Mouse (Mus musculus): Measurements from ENCODE around the gene Tnfaip8l2. TPM values are rescaled to one million over a fixed set of nuclear protein-coding genes. Genes with fewer than 3 reads are reported as not detected.
"Not testable (repeated sequence)": the region's sequence is repeated elsewhere in the genome, so short reads cannot be mapped to it uniquely, and the experiment has no call there.

Gene Tnfaip8l2
- total RNA-seq, 2 experiments from 2014 or later, result 3.0 to 4.5 TPM

- no peak for DNase-seq (ENCODE audit: low spot score in 2 of 2)
These were observed 20.6 kb downstream of the Tnfaip8l2 start for GRCm38 (mm10) chr3:95121580-95121979.

GRCm38 (mm10) chr3:95117751-95118150 is 24.4 kb downstream of the Tnfaip8l2 start:
- no peak for DNase-seq (ENCODE audit: low spot score in 2 of 2)

GRCm38 (mm10) chr3:95112760-95113159 is 29.4 kb downstream of the Tnfaip8l2 start:
- DNase-seq (ENCODE audit: low spot score in 2 of 2), result no peak

- DNase-seq (ENCODE audit: low spot score in 2 of 2), result peak; percentile 85 to 86
These were observed 31.0 kb downstream of the Tnfaip8l2 start, which contains the start of gene Vps72 for GRCm38 (mm10) chr3:95110911-95111726. Vps72 (plus strand) TSS chr3:95111022.

- DNase-seq (ENCODE audit: low spot score in 2 of 2), result no peak
These were observed 34.3 kb downstream of the Tnfaip8l2 start for GRCm38 (mm10) chr3:95107898-95108297.

- DNase-seq (ENCODE audit: low spot score in 2 of 2), result not testable (repeated sequence)
These were observed 34.9 kb downstream of the Tnfaip8l2 start for GRCm38 (mm10) chr3:95107308-95107707.

- DNase-seq (ENCODE audit: low spot score in 2 of 2), result peak; percentile 90 to 91
These were observed 35.6 kb downstream of the Tnfaip8l2 start, which contains the start of gene Pip5k1a for GRCm38 (mm10) chr3:95106338-95107117. Pip5k1a (minus strand) TSS chr3:95106930.

GRCm38 (mm10) chr3:95105586-95106337 is 36.4 kb downstream of the Tnfaip8l2 start:
- no peak for DNase-seq (ENCODE audit: low spot score in 2 of 2)

- no peak for DNase-seq (ENCODE audit: low spot score in 2 of 2)
These were observed 37.0 kb downstream of the Tnfaip8l2 start for GRCm38 (mm10) chr3:95105121-95105520.

GRCm38 (mm10) chr3:95100854-95101253 is 41.3 kb downstream of the Tnfaip8l2 start:
- DNase-seq (ENCODE audit: low spot score in 2 of 2), result no peak

Small RNA genes lying within 50 kb of the gene (microRNA-seq; reads per million reads assigned to microRNA genes)
- gene Mir8099-1 (ENCODE audit: borderline number of aligned reads in 2 of 2), result 0 reads per million in 2 experiments

Other genes with a start within 250 kb of the Tnfaip8l2 start
- gene Selenbp1, start 209.3 kb downstream of the Tnfaip8l2 start, total RNA-seq (2021), result 10 to 100 TPM; 58.8 to 64.6 TPM
- 10 to 100 TPM; 13.4 to 20.4 TPM for gene Rfx5, start 188.3 kb downstream of the Tnfaip8l2 start, total RNA-seq (2021)
- 10 to 100 TPM; 62.9 to 65.3 TPM for gene Pi4kb, start 167.6 kb downstream of the Tnfaip8l2 start, total RNA-seq (2021)
- 10 to 100 TPM; 22.7 to 26.1 TPM for gene Zfp687, start 126.9 kb downstream of the Tnfaip8l2 start, total RNA-seq (2021)
- 100 to 1,000 TPM; 267 to 274 TPM for gene Psmd4, start 99.7 kb downstream of the Tnfaip8l2 start, total RNA-seq (2021)
- 10 to 100 TPM; 50.9 to 55.4 TPM for gene Pip5k1a, start 35.4 kb downstream of the Tnfaip8l2 start, total RNA-seq (2021)
- 10 to 100 TPM; 45.8 to 59.5 TPM for gene Vps72, start 31.3 kb downstream of the Tnfaip8l2 start, total RNA-seq (2021)
- 1 to 10 TPM in 1 of 2 experiments, not detected in 1; 1.2 TPM for gene Tmod4, start 17.9 kb downstream of the Tnfaip8l2 start, total RNA-seq (2021)
- gene Scnm1, start 8.3 kb downstream of the Tnfaip8l2 start, total RNA-seq (2021), result 10 to 100 TPM; 25.6 to 33.4 TPM
- 1 to 10 TPM; 6.6 to 7.8 TPM for gene Lysmd1, start 8.3 kb downstream of the Tnfaip8l2 start, total RNA-seq (2021)
- gene Sema6c, start 18.1 kb upstream of the Tnfaip8l2 start, total RNA-seq (2021), result 1 to 10 TPM; 1.6 to 2.5 TPM
- gene Gabpb2, start 75.6 kb upstream of the Tnfaip8l2 start, total RNA-seq (2021), result 10 to 100 TPM; 21.4 to 22.1 TPM
- 10 to 100 TPM; 62.8 to 75.0 TPM for gene Cdc42se1, start 86.4 kb upstream of the Tnfaip8l2 start, total RNA-seq (2021)
- 1 to 10 TPM; 5.9 to 6.2 TPM for gene Mllt11, start 89.8 kb upstream of the Tnfaip8l2 start, total RNA-seq (2021)
- gene Gm128, start 99.2 kb upstream of the Tnfaip8l2 start, total RNA-seq (2021), result under 1 TPM; 0.17 to 0.26 TPM
- gene Bnipl, start 108.8 kb upstream of the Tnfaip8l2 start, total RNA-seq (2021), result not detected
- gene Mindy1, start 139.0 kb upstream of the Tnfaip8l2 start, total RNA-seq (2021), result 100 to 1,000 TPM in 1 of 2 experiments, 10 to 100 TPM in 1; 75.5 to 124 TPM
- 10 to 100 TPM; 20.1 to 21.9 TPM for gene Prune1, start 139.7 kb upstream of the Tnfaip8l2 start, total RNA-seq (2021)
- 1 to 10 TPM; 1.4 to 1.7 TPM for gene Anxa9, start 164.8 kb upstream of the Tnfaip8l2 start, total RNA-seq (2021)
- gene Cers2, start 172.4 kb upstream of the Tnfaip8l2 start, total RNA-seq (2021), result 100 to 1,000 TPM; 191 to 231 TPM
- gene Setdb1, start 214.8 kb upstream of the Tnfaip8l2 start, total RNA-seq (2021), result 10 to 100 TPM; 20.0 to 25.2 TPM

Measured in adrenal gland, adult 18-20 months (tissue).